Mouse (Mus musculus): ENCODE data around the gene Gm21173. TPM values are rescaled to one million over a fixed set of nuclear protein-coding genes. Genes with fewer than 3 reads are reported as not detected.
"Not testable (repeated sequence)": the region's sequence is repeated elsewhere in the genome, so short reads cannot be mapped to it uniquely, and the experiment has no call there.

The Gm21173 gene
- total RNA-seq (2014; rRNA removed; ENCODE audit: low replicate concordance) (not detected in 2 replicates), polyA plus RNA-seq (2015; fragmentation: Nextera tagmentation; extraction: Ambion mirVana) (not detected in 2 replicates)

DNA sequence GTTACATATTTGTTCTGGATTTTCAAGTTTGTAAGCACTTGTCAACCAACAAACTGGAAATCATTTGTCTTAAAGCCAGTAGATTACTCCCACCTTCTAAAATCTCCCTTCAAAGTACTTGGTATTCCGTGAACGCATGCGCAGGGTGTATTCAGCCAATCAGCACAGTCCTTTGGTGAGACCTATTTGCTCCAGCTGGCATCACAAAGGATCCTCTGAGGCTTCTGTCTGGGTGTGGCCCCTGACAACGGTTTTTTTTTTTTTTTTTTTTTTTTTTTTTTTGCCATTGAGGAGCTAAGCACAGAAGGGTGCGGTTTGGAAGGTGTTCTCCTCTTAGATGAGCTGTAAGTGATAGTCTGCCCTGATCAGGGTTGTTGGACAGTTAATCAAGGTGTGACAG lies at the start of gene Gm21173:
Gene Gm21173, plus strand, starts transcription at position 301 of the 400 bp plus-strand sequence.
- H3K27ac ChIP-seq (ENCODE audit: low read depth); ATAC-seq (ENCODE audit: insufficient read depth, low read depth); H3K4me3 ChIP-seq (ENCODE audit: low read depth, low read length); H3K9me3 ChIP-seq (replicated peaks; ENCODE audit: control insufficient read depth, low read length); H3K36me3 ChIP-seq (replicated peaks; ENCODE audit: control insufficient read depth, insufficient read depth, low read length); H3K4me2 ChIP-seq (ENCODE audit: low read depth, low read length); H3K9ac ChIP-seq (replicated peaks; ENCODE audit: low read depth, low read length); DNase-seq (ENCODE audit: low spot score); H3K27me3 ChIP-seq (ENCODE audit: control insufficient read depth, insufficient read depth, low read length); H3K4me1 ChIP-seq (ENCODE audit: control insufficient read depth, insufficient read depth): not testable (repeated sequence)
- no CpG with 5 or more reads among the region's 5 CpGs for WGBS

All from heart, postnatal 0 days (tissue).